Mouse (Mus musculus): ENCODE results near the gene Ndufs1. TPM values are rescaled to one million over a fixed set of nuclear protein-coding genes. Genes with fewer than 3 reads are reported as not detected.
"Not testable (repeated sequence)": the region's sequence is repeated elsewhere in the genome, so short reads cannot be mapped to it uniquely, and the experiment has no call there.

The Ndufs1 gene
- polyA plus RNA-seq, 1 experiment from 2014 or later: 140 TPM

DNA sequence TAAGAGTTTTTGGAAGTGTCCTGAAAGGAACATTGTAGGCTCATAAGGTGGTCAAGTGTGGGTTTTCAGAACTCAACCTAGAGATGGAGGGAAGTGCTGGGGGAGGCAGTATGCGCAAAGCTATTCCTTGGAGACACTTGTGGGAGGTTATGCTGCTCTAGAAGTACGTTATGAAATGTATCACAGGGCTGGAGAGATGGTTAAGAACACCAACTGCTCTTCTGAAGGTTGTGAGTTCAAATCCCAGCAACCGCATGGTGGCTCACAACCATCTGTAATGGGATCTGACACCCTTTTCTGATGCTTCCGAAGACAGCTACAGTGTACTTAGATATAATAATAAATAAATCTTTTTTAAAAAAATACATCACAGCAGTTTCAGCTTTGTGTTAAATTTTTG, 3.5 kb upstream of the Ndufs1 start:
- no peak overlapping the region for H3K4me3 ChIP-seq (ENCODE audit: low read depth, low read length)
- no peak for DNase-seq (ENCODE audit: low spot score)
- H3K9me3 ChIP-seq (ENCODE audit: control insufficient read depth, low read length): no peaks in the 10 kb centered on the region
- H3K9ac ChIP-seq (ENCODE audit: low read length): no peak overlapping the region
- peaks cover 29% of the 10 kb centered on the region for H3K36me3 ChIP-seq (ENCODE audit: control insufficient read depth, insufficient read depth, low read length)
- no peak overlapping the region for H3K27ac ChIP-seq (ENCODE audit: low read depth)
- H3K4me2 ChIP-seq (ENCODE audit: low read length): no peak overlapping the region
- peaks cover 18% of the 10 kb centered on the region for H3K4me1 ChIP-seq (replicated peaks; ENCODE audit: control insufficient read depth, insufficient read depth, low read length)
- no peaks in the 10 kb centered on the region for H3K27me3 ChIP-seq (replicated peaks; ENCODE audit: control insufficient read depth, insufficient read depth, low read length)
- ATAC-seq (replicated peaks; ENCODE audit: low FRiP score, low TSS enrichment, low read depth): no peak
- 91% methylated on average over 4 of the region's 4 CpGs for WGBS

GRCm38 (mm10) chr1:63178308-63178707, 1.7 kb upstream of the Ndufs1 start:
- H3K4me3 ChIP-seq (ENCODE audit: low read depth, low read length): peak overlapping the region; percentile 93
- no peaks in the 10 kb centered on the region for H3K27me3 ChIP-seq (replicated peaks; ENCODE audit: control insufficient read depth, insufficient read depth, low read length)
- no peaks in the 10 kb centered on the region for H3K9me3 ChIP-seq (ENCODE audit: control insufficient read depth, low read length)
- peak overlapping the region; percentile 71 for H3K4me2 ChIP-seq (ENCODE audit: low read length)
- 72% methylated on average over 3 of the region's 3 CpGs for WGBS
- no peak overlapping the region for H3K27ac ChIP-seq (ENCODE audit: low read depth)
- H3K36me3 ChIP-seq (ENCODE audit: control insufficient read depth, insufficient read depth, low read length): peaks cover 29% of the 10 kb centered on the region
- ATAC-seq (replicated peaks; ENCODE audit: low FRiP score, low TSS enrichment, low read depth): no peak
- no peak overlapping the region for H3K9ac ChIP-seq (ENCODE audit: low read length)
- peaks cover 22% of the 10 kb centered on the region for H3K4me1 ChIP-seq (replicated peaks; ENCODE audit: control insufficient read depth, insufficient read depth, low read length)
- DNase-seq (ENCODE audit: low spot score): no peak

- 0% methylated on average over 14 of the region's 14 CpGs for WGBS
- Histone ChIP-seq H3K36me3 (ENCODE audit: control insufficient read depth, insufficient read depth, low read length) (peaks cover 34% of the 10 kb centered on the region), H3K9me3 (ENCODE audit: control insufficient read depth, low read length) (no peaks in the 10 kb centered on the region), H3K4me3 (ENCODE audit: low read depth, low read length) (peak overlapping the region; percentile 93), H3K4me1 (replicated peaks; ENCODE audit: control insufficient read depth, insufficient read depth, low read length) (peaks cover 22% of the 10 kb centered on the region), H3K27ac (ENCODE audit: low read depth) (peak overlapping the region; percentile 86), H3K27me3 (replicated peaks; ENCODE audit: control insufficient read depth, insufficient read depth, low read length) (no peaks in the 10 kb centered on the region), H3K9ac (ENCODE audit: low read length) (peak overlapping the region; percentile 92), H3K4me2 (ENCODE audit: low read length) (peak overlapping the region; percentile 94)
- ATAC-seq (replicated peaks; ENCODE audit: low FRiP score, low TSS enrichment, low read depth): peak; percentile 29
- no peak for DNase-seq (ENCODE audit: low spot score)
These were observed 402 bp downstream of the Ndufs1 start for GRCm38 (mm10) chr1:63176259-63176603.

DNA sequence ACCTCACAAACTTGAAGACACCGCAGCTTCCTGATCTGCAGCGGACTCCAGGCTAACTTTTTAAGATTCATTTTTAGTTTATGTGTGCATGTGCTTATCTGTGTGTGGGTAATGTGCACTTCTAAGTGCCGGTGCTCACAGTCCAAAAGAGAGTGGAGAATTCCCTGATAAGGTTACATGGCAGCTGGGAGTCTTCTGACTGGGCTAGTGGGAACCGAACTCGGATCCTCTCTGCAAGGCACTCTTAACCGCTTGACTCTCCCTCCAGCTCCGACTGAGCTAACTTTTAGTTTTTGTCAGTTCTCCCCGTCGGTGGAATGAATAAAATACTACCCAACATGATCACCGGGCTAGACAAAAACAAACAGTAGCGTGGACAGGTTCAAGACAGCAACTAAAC, 780 bp downstream of the Ndufs1 start:
- Histone ChIP-seq H3K4me1 (replicated peaks; ENCODE audit: control insufficient read depth, insufficient read depth, low read length) (peaks cover 22% of the 10 kb centered on the region), H3K9ac (ENCODE audit: low read length) (peak overlapping the region; percentile 92), H3K9me3 (ENCODE audit: control insufficient read depth, low read length) (no peaks in the 10 kb centered on the region), H3K4me2 (ENCODE audit: low read length) (peak overlapping the region; percentile 94), H3K27me3 (replicated peaks; ENCODE audit: control insufficient read depth, insufficient read depth, low read length) (no peaks in the 10 kb centered on the region), H3K4me3 (ENCODE audit: low read depth, low read length) (peak overlapping the region; percentile 93), H3K27ac (ENCODE audit: low read depth) (peak overlapping the region; percentile 86; the same call in 1 of the 2 replicates), H3K36me3 (ENCODE audit: control insufficient read depth, insufficient read depth, low read length) (peaks cover 37% of the 10 kb centered on the region)
- no peak for ATAC-seq (replicated peaks; ENCODE audit: low FRiP score, low TSS enrichment, low read depth)
- DNase-seq (ENCODE audit: low spot score): no peak
- 7% methylated on average over 11 of the region's 11 CpGs for WGBS

- Histone ChIP-seq H3K9me3 (ENCODE audit: control insufficient read depth, low read length) (no peaks in the 10 kb centered on the region), H3K27ac (ENCODE audit: low read depth) (no peak overlapping the region), H3K9ac (ENCODE audit: low read length) (no peak overlapping the region), H3K36me3 (ENCODE audit: control insufficient read depth, insufficient read depth, low read length) (peaks cover 76% of the 10 kb centered on the region), H3K4me3 (ENCODE audit: low read depth, low read length) (no peak overlapping the region), H3K4me1 (replicated peaks; ENCODE audit: control insufficient read depth, insufficient read depth, low read length) (no peaks in the 10 kb centered on the region), H3K27me3 (replicated peaks; ENCODE audit: control insufficient read depth, insufficient read depth, low read length) (no peaks in the 10 kb centered on the region), H3K4me2 (ENCODE audit: low read length) (no peak overlapping the region)
- no peak for DNase-seq (ENCODE audit: low spot score)
- no peak for ATAC-seq (replicated peaks; ENCODE audit: low FRiP score, low TSS enrichment, low read depth)
- 86% methylated on average over 2 of the region's 2 CpGs for WGBS
These were observed 8.0 kb downstream of the Ndufs1 start for GRCm38 (mm10) chr1:63168638-63169037.

DNA sequence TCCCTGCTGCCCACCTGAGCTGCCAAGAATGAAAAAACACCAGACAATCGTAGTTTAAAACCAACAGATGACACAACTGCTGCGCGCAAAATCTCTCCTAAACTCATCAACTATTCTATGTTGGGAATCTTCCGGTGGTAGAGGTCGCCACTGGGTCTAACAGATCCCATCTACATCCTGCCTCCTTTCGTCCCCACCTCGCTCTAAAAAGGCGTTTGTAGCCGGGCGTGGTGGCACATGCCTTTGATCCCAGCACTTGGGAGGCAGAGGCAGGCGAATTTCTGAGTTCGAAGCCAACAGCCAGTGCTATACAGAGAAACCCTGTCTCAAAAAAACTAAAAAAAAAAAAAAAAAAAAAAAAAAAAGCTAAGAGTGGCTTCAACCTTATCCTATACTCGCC, 36.4 kb downstream of the Ndufs1 start:
- H3K4me3 ChIP-seq (ENCODE audit: low read depth, low read length): no peak overlapping the region
- H3K4me2 ChIP-seq (ENCODE audit: low read length): no peak overlapping the region

DNA sequence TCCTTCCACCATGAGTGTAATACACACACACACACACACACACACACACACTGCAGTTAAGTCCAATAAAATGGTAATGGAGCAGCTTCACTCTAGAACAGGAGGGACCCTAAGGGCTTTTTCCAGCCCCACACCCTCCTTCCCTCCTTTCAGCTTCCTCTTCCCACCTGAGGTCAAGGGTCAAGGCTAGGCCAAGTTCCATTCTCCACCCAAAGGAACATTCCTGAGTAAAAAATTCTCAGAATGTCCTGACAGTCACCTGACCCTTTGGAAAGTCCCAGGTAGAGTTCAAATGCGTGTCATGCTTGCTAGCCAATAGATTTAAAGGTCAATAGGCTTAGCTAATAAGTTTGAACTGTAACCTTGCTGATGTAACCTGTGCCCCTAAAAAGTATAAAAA, 38.0 kb downstream of the Ndufs1 start:
- H3K4me1 ChIP-seq (replicated peaks; ENCODE audit: control insufficient read depth, insufficient read depth, low read length); H3K9me3 ChIP-seq (ENCODE audit: control insufficient read depth, low read length); ATAC-seq (replicated peaks; ENCODE audit: low FRiP score, low TSS enrichment, low read depth); H3K27me3 ChIP-seq (replicated peaks; ENCODE audit: control insufficient read depth, insufficient read depth, low read length); H3K9ac ChIP-seq (ENCODE audit: low read length); H3K4me3 ChIP-seq (ENCODE audit: low read depth, low read length); H3K27ac ChIP-seq (ENCODE audit: low read depth); H3K4me2 ChIP-seq (ENCODE audit: low read length); DNase-seq (ENCODE audit: low spot score): not testable (repeated sequence)
- 90% methylated on average over 1 of the region's 1 CpGs for WGBS
- peaks cover 27% of the 10 kb centered on the region for H3K36me3 ChIP-seq (ENCODE audit: control insufficient read depth, insufficient read depth, low read length)

More for the DNA sequence above, 36.4 kb downstream of the Ndufs1 start:
- ATAC-seq (replicated peaks; ENCODE audit: low FRiP score, low TSS enrichment, low read depth) (no peak), DNase-seq (ENCODE audit: low spot score) (no peak)
- no peaks in the 10 kb centered on the region for H3K27me3 ChIP-seq (replicated peaks; ENCODE audit: control insufficient read depth, insufficient read depth, low read length)
- H3K9me3 ChIP-seq (ENCODE audit: control insufficient read depth, low read length): no peaks in the 10 kb centered on the region
- WGBS: 92% methylated on average over 13 of the region's 13 CpGs
- no peak overlapping the region for H3K27ac ChIP-seq (ENCODE audit: low read depth)
- no peak overlapping the region for H3K9ac ChIP-seq (ENCODE audit: low read length)
- peaks cover 44% of the 10 kb centered on the region for H3K36me3 ChIP-seq (ENCODE audit: control insufficient read depth, insufficient read depth, low read length)
- no peaks in the 10 kb centered on the region for H3K4me1 ChIP-seq (replicated peaks; ENCODE audit: control insufficient read depth, insufficient read depth, low read length)

DNA sequence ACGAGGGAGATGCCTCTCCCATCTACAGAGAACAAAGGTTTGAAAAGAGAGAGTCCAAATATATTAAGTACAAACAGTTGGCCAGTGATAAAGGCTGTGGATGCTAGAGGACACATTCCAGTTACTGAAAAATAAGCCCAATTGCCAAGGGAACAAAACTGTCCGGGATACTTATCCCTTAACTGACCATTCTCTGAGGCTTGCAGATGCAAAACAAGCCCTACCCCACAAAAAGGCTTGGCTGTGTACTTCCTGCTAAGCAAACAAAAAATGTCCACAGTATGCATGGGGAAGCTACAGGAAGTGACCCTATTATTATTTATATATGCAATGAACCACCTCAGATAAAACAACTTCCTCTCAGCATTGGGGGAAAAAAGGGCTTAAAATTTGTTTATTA, 38.7 kb downstream of the Ndufs1 start:
- WGBS: 88% methylated on average over 2 of the region's 2 CpGs

GRCm38 (mm10) chr1:63134530-63134929, 42.1 kb downstream of the Ndufs1 start:
- Histone ChIP-seq H3K9me3 (ENCODE audit: control insufficient read depth, low read length) (no peaks in the 10 kb centered on the region), H3K36me3 (ENCODE audit: control insufficient read depth, insufficient read depth, low read length) (peaks cover 7% of the 10 kb centered on the region; the same call in 1 of the 2 replicates), H3K27ac (ENCODE audit: low read depth) (no peak overlapping the region), H3K4me3 (ENCODE audit: low read depth, low read length) (no peak overlapping the region), H3K27me3 (replicated peaks; ENCODE audit: control insufficient read depth, insufficient read depth, low read length) (no peaks in the 10 kb centered on the region), H3K9ac (ENCODE audit: low read length) (no peak overlapping the region), H3K4me2 (ENCODE audit: low read length) (no peak overlapping the region), H3K4me1 (replicated peaks; ENCODE audit: control insufficient read depth, insufficient read depth, low read length) (no peaks in the 10 kb centered on the region)
- DNase-seq (ENCODE audit: low spot score): no peak
- 83% methylated on average over 3 of the region's 3 CpGs for WGBS
- ATAC-seq (replicated peaks; ENCODE audit: low FRiP score, low TSS enrichment, low read depth): no peak

More for the DNA sequence above, 38.7 kb downstream of the Ndufs1 start:
- Histone ChIP-seq H3K4me3 (ENCODE audit: low read depth, low read length) (no peak overlapping the region), H3K9ac (ENCODE audit: low read length) (no peak overlapping the region), H3K9me3 (ENCODE audit: control insufficient read depth, low read length) (no peaks in the 10 kb centered on the region), H3K4me1 (replicated peaks; ENCODE audit: control insufficient read depth, insufficient read depth, low read length) (no peaks in the 10 kb centered on the region), H3K27me3 (replicated peaks; ENCODE audit: control insufficient read depth, insufficient read depth, low read length) (no peaks in the 10 kb centered on the region), H3K36me3 (ENCODE audit: control insufficient read depth, insufficient read depth, low read length) (peaks cover 21% of the 10 kb centered on the region), H3K27ac (ENCODE audit: low read depth) (no peak overlapping the region), H3K4me2 (ENCODE audit: low read length) (no peak overlapping the region)
- no peak for ATAC-seq (replicated peaks; ENCODE audit: low FRiP score, low TSS enrichment, low read depth)
- DNase-seq (ENCODE audit: low spot score): no peak
